Mouse (Mus musculus) stomach, postnatal 0 days (tissue): ENCODE measurements at regions not wholly inside any gene's neighbourhood (a gene's known extent, or its start where the extent isn't known, plus 50 kb on each side); places are given as distances from the start of the nearest gene placed in this dataset.

Experiments
- CTCF ChIP-seq: IDR thresholded peaks from 2 replicates; pipeline ENCODE4 v1.5.1; 2016; ENCODE audit warnings: antibody characterized with exemption, low read depth, mild to moderate bottlenecking, moderate library complexity
- EP300 ChIP-seq: optimal IDR thresholded peaks from 2 replicates; pipeline ENCODE3; 2016; ENCODE audit warnings: antibody characterized with exemption

DNA sequence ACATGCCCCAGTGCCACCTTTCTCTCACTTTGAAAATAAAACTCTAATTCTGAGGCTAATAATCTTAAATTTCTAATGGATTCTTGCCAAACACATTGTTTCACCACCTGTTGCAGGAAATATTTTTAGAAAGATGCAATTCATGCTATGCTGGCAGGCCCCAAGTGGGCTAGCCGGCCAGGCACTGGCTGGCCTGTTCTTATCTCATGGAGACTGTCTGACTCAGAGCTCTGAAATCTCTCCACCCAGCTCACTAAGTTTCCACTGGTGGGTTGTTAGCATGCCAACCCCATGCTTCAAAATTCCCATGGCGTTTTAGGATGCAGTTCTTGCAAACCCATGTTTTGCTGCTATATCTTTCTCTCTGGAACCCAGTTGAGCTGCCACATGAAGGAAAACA lies 315.5 kb upstream of the Sfrp2 start:
- no peak for TF ChIP-seq CTCF
- no peak for TF ChIP-seq EP300
